Mouse (Mus musculus) cortical plate, adult 2 months (tissue): ENCODE results near the gene Ahnak.

ENCODE experiments used
- CTCF ChIP-seq: fragments of 200-500 bp; IDR thresholded peaks from 2 replicates; pipeline ENCODE4 v1.5.1; 2011; ENCODE audit warnings: mild to moderate bottlenecking, control low read depth, low read length; ENCODE audit not compliant: insufficient read depth; ENCODE audit errors: extremely low read depth
- POLR2A ChIP-seq: fragments of 200-500 bp; IDR thresholded peaks from 2 replicates; pipeline ENCODE4 v1.6.1; 2011; ENCODE audit warnings: mild to moderate bottlenecking, low read length, control low read depth; ENCODE audit not compliant: insufficient read depth; ENCODE audit errors: extremely low read depth

- TF ChIP-seq CTCF, result peak; percentile 56; the same call in 1 of the 2 replicates
- no peak for TF ChIP-seq POLR2A
Observed at GRCm38 (mm10) chr19:9110182-9110869, 121.2 kb downstream of the Ahnak start.
